Comparison of ENCODE assay signal across 8 mouse cellular contexts in genomic region chr17:27361362-27361761, GRCm38 (mm10).
A peak's percentile ranks its signal among the peaks of the same experiment; 100 is the strongest.
DNase-seq lines count a peak whose midpoint lies in the region; ATAC-seq and TF ChIP-seq lines count a peak whose summit lies in the region.

No protein-coding gene starts in this region.

- ATAC-seq in heart, embryonic 11.5 days (replicated peaks; ENCODE audit: insufficient number of reproducible peaks, low FRiP score, low TSS enrichment): no peak
- peak; percentile 47; the same call in 1 of the 2 replicates for ATAC-seq in forebrain, embryonic 16.5 days
- ATAC-seq in midbrain, postnatal 0 days (ENCODE audit: low FRiP score): peak; percentile 56; the same call in 1 of the 2 replicates
- ATAC-seq in monocyte, adult 5-6 weeks (replicated peaks; ENCODE audit: insufficient number of reproducible peaks, low FRiP score, low TSS enrichment, poor library complexity, severe bottlenecking): no peak

- DNase-seq in heart, adult 11 months: peak; percentile 93
- DNase-seq in right cerebral cortex, adult 2 months (ENCODE audit: low spot score in 2 of 2): peak; percentile 15 to 22
- no peak for DNase-seq in right cerebral cortex, postnatal 4 days
- peak; percentile 75 for DNase-seq in midbrain, postnatal 0 days (ENCODE audit: low spot score)
- no peak for DNase-seq in spleen, postnatal 4 days (ENCODE audit: low spot score in 2 of 2)

- H3K27ac ChIP-seq in heart, embryonic 11.5 days (ENCODE audit: low read depth, low read length): no peak overlapping the region
- no peak overlapping the region for H3K27ac ChIP-seq in forebrain, embryonic 16.5 days (ENCODE audit: low read length)
- no peak overlapping the region for H3K27ac ChIP-seq in midbrain, postnatal 0 days (ENCODE audit: low read depth, low read length)

- H3K4me3 ChIP-seq in heart, embryonic 11.5 days (ENCODE audit: low read depth, low read length): no peak overlapping the region
- no peak overlapping the region for H3K4me3 ChIP-seq in forebrain, embryonic 16.5 days (replicated peaks; ENCODE audit: low read length)
- no peak overlapping the region for H3K4me3 ChIP-seq in midbrain, postnatal 0 days (ENCODE audit: low read depth, low read length)

- no peak for TF ChIP-seq CTCF in midbrain, postnatal 0 days (IDR thresholded peaks at IDR 0.05)

- no peaks in the 10 kb centered on the region for H3K4me1 ChIP-seq in heart, embryonic 11.5 days (ENCODE audit: control insufficient read depth, insufficient read depth, low read length)
- no peaks in the 10 kb centered on the region for H3K4me1 ChIP-seq in forebrain, embryonic 16.5 days (replicated peaks; ENCODE audit: control insufficient read depth, insufficient read depth, low read length)
- no peaks in the 10 kb centered on the region for H3K4me1 ChIP-seq in midbrain, postnatal 0 days (ENCODE audit: insufficient read depth, low read length)

- no peaks in the 10 kb centered on the region for H3K9me3 ChIP-seq in heart, embryonic 11.5 days (replicated peaks; ENCODE audit: control insufficient read depth, low read length)
- H3K9me3 ChIP-seq in forebrain, embryonic 16.5 days (ENCODE audit: control insufficient read depth, low read length): no peaks in the 10 kb centered on the region
- H3K9me3 ChIP-seq in midbrain, postnatal 0 days (ENCODE audit: low read length): no peaks in the 10 kb centered on the region

- H3K27me3 ChIP-seq in heart, embryonic 11.5 days (ENCODE audit: control insufficient read depth, insufficient read depth, low read length): no peaks in the 10 kb centered on the region
- H3K27me3 ChIP-seq in forebrain, embryonic 16.5 days (replicated peaks; ENCODE audit: control insufficient read depth, insufficient read depth, low read length): no peaks in the 10 kb centered on the region
- no peaks in the 10 kb centered on the region for H3K27me3 ChIP-seq in midbrain, postnatal 0 days (ENCODE audit: insufficient read depth, low read length)

- H3K4me2 ChIP-seq in heart, embryonic 11.5 days: no peak overlapping the region
- no peak overlapping the region for H3K4me2 ChIP-seq in forebrain, embryonic 16.5 days (ENCODE audit: low read length)
- no peak overlapping the region for H3K4me2 ChIP-seq in midbrain, postnatal 0 days (ENCODE audit: low read depth, low read length, poor library complexity, severe bottlenecking)

- H3K9ac ChIP-seq in heart, embryonic 11.5 days (ENCODE audit: low read depth, low read length): no peak overlapping the region
- no peak overlapping the region for H3K9ac ChIP-seq in forebrain, embryonic 16.5 days (replicated peaks; ENCODE audit: low read depth, low read length)
- H3K9ac ChIP-seq in midbrain, postnatal 0 days (replicated peaks; ENCODE audit: low read length, poor library complexity, severe bottlenecking): no peak overlapping the region

- H3K36me3 ChIP-seq in heart, embryonic 11.5 days (ENCODE audit: control insufficient read depth, insufficient read depth, low read length): no peaks in the 10 kb centered on the region
- no peaks in the 10 kb centered on the region for H3K36me3 ChIP-seq in forebrain, embryonic 16.5 days (ENCODE audit: control insufficient read depth, insufficient read depth)
- no peaks in the 10 kb centered on the region for H3K36me3 ChIP-seq in midbrain, postnatal 0 days (ENCODE audit: insufficient read depth, low read length)

- 76% methylated on average over 2 of the region's 2 CpGs for WGBS in heart, embryonic 11.5 days (ENCODE audit: insufficient replicate concordance)
- 69% methylated on average over 2 of the region's 2 CpGs for WGBS in forebrain, embryonic 16.5 days
- WGBS in midbrain, postnatal 0 days: 76% methylated on average over 2 of the region's 2 CpGs

Comparison
In these comparisons a context has a peak if more than half of its experiments do, and no peak if none do; other contexts are left out.
1. DNase-seq: peak in heart, adult 11 months (single experiment), right cerebral cortex, adult 2 months (2 of 2) and midbrain, postnatal 0 days (single experiment); none in right cerebral cortex, postnatal 4 days (single experiment) and spleen, postnatal 4 days (0 of 2).
2. ATAC-seq: peak in forebrain, embryonic 16.5 days (single experiment) and midbrain, postnatal 0 days (single experiment); none in heart, embryonic 11.5 days (single experiment) and monocyte, adult 5-6 weeks (single experiment).